Mouse (Mus musculus): ENCODE results near the gene Rab40c.
A peak's percentile ranks its signal among the peaks of the same experiment; 100 is the strongest.

Gene Rab40c

DNA sequence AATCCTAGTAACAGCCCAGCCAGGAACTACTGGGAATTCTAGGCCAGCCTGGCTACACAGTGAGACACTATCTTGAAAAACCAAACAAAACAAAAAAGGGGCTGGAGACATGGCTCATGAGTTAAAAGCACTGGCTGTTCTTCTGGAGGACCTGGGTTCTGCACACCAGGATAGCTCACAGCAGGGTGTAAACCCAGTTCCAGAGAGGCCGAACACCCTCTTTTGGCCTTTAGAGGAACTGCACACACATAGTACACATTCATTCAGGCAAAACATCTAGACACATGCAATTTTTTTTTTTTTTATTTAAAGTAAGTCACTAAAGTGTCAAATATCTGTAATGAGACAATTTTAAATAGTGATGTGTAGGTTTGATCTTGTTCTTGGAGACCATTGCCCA, 19.3 kb downstream of the Rab40c start:
- DNase-seq (ENCODE audit: low spot score in 2 of 2) = no peak

GRCm38 (mm10) chr17:25895891-25896290, 23.6 kb downstream of the Rab40c start:
- DNase-seq (ENCODE audit: low spot score in 2 of 2) = no peak

- DNase-seq (ENCODE audit: low spot score in 2 of 2) = no peak
These were observed 24.1 kb downstream of the Rab40c start for GRCm38 (mm10) chr17:25895415-25895814.

GRCm38 (mm10) chr17:25893975-25894617, 25.4 kb downstream of the Rab40c start:
- peak in 1 of 2 experiments; percentile 54 for DNase-seq (ENCODE audit: low spot score in 2 of 2)

GRCm38 (mm10) chr17:25888837-25889236, 30.7 kb downstream of the Rab40c start:
- no peak for DNase-seq (ENCODE audit: low spot score in 2 of 2)

DNA sequence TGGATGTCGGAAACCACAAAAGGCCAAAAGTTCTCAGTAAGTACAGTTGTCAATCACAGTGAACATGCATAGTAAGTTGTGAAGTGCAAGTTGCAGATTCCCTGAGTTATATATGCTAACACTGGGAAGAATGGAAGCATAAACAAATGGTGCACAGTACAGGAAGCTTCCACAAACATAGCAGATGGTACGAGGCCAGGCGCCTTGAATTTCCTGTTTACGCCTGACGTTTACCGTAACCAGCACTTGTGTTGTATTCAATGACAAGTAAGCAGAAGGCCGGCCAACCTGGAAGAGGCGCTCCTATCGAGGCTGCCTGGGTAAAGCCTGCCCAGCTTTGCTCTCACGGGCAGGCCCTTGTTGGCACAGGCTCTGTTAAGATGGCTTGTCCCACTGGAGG, 32.1 kb downstream of the Rab40c start:
- DNase-seq (ENCODE audit: low spot score in 2 of 2) = no peak

DNA sequence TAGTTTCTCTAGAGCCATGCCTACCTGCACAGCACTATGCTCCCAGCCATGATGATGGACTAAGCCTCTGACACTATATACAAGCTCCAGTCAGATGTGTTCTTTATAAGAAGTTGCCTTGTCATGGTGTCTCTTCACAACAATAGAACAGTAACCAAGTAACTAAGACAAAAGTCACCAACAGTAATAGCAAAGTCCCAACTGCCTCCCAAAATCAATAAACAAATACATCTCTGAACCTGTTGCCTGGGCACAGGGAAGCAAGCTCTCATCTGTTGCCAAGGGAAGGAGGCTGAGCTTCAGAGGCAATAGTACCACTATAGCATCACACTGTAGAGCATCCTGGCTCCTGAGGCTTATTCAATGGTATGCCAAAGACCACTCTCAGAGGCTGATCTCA, 32.7 kb downstream of the Rab40c start:
- DNase-seq (ENCODE audit: low spot score in 2 of 2) = no peak

GRCm38 (mm10) chr17:25885636-25886035, 33.9 kb downstream of the Rab40c start:
- no peak for DNase-seq (ENCODE audit: low spot score in 2 of 2)

GRCm38 (mm10) chr17:25883824-25884223, 35.7 kb downstream of the Rab40c start:
- DNase-seq (ENCODE audit: low spot score in 2 of 2) = no peak

DNA sequence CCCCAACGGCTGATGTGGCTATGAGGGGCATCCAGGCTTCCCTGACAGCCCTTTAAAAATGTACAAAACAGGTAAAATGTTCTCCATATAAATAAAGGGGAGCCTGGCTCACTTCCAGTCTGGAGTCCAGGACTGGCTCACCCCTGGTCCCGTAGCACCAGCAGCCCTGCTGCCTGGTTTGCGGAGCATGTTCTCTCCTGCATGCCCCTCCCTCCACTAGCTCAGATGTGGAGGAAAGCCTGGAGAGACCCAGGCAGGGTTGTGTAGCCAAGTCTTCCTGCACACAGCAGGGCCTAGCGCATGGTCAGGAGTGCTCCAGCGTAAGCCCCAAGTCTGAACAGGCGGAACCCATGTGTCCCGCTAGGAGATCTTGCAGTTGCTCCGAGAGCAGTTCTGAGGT, 36.3 kb downstream of the Rab40c start:
- DNase-seq (ENCODE audit: low spot score in 2 of 2) = no peak

- DNase-seq (ENCODE audit: low spot score in 2 of 2) = no peak
These were observed 37.2 kb downstream of the Rab40c start for GRCm38 (mm10) chr17:25882306-25882705.

GRCm38 (mm10) chr17:25881691-25882090, 37.8 kb downstream of the Rab40c start:
- no peak for DNase-seq (ENCODE audit: low spot score in 2 of 2)

DNA sequence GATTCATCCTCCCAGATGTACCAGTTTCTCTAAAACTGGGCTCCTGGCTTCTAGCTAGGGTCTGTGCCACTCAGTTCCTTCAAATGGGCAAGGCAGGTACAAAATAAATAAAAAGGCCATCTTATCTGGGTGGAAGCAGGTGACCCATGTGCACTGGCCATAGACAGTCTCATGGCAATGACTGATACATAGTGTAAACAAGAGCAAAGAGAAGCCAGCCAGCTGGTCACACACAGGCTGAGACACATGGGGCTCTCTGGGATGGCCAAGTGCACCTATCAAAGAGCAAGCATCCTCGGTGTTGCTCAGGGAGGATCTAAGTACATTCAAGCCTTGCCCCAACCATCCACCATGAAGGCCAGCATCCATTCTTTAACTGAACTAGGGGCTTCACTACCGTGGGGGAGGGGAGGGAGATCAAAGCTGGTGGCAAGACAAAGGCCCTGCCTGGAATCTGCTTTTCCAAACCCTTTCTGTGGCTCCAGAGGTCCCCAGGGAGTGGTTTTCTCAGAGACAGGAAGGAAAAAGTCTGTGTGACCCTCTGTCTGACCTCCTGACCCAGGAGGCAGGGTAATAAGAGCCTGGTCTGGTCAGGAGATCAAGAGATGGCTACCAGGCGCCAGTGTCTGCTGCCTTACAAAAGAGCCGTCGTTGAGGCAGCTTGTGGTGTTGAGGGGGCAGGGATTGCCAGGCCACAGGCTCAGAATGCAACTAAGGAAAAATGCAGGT, 38.5 kb downstream of the Rab40c start:
- DNase-seq (ENCODE audit: low spot score in 2 of 2) = no peak

DNA sequence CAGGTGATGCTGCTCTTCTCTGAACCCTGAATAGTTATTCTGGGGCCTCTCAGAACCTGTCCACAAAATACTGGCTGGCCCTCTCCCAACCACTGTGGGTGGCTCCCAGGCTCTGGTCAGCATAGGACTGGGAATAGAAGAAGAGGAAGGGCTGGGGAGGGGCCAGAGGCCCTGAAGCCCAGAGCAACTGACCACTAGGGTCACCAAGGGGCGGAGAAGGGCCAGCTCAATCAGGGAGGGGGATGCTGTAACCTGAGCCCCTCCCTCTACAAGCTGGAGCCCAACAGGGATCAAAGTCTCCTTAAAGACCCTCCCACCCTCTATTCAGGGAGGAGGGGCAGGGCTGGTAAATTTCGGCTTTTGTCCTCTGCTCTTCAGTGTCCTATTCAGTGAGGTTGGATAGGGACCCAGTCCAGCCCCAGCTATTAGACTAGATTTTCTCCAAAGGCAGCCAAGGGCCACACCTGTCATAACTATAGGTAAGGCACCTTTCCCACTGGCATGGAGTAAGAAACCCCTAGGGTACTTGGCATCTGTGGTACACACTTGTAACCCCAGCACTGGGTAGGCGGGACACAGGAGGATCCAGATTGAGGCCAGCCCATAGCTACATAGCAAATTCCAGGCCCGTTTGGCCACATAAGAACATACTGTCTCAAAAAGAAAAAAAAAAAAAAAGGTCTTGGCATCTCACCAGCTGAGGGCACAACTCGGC, 39.2 kb downstream of the Rab40c start, which contains the start of gene Wfikkn1:
Gene Wfikkn1 (minus strand): TSS at position 663 of the 715 bp plus-strand sequence.
- no peak for DNase-seq (ENCODE audit: low spot score in 2 of 2)

DNA sequence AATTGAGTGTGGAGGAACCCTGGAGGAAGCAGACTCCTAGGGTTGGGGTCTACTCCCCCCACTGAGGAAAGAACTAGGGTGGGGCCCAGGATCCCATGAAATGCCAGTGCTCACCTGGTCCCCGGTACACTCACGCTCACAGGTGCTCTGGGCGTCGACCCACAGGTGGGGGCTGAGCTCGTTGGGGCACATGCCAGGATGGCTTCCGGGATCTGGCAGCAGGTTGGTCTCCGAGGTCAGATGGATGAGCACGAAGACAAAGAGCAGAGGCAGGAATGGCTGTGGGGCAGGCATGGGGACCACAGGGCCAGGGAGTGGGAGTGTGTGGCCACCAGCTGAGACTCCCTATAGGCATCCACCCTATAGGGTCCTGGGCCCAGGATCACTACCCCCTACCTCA, 39.8 kb downstream of the Rab40c start:
- no peak for DNase-seq (ENCODE audit: low spot score in 2 of 2)

GRCm38 (mm10) chr17:25879261-25879660, 40.3 kb downstream of the Rab40c start:
- DNase-seq (ENCODE audit: low spot score in 2 of 2) = no peak

DNA sequence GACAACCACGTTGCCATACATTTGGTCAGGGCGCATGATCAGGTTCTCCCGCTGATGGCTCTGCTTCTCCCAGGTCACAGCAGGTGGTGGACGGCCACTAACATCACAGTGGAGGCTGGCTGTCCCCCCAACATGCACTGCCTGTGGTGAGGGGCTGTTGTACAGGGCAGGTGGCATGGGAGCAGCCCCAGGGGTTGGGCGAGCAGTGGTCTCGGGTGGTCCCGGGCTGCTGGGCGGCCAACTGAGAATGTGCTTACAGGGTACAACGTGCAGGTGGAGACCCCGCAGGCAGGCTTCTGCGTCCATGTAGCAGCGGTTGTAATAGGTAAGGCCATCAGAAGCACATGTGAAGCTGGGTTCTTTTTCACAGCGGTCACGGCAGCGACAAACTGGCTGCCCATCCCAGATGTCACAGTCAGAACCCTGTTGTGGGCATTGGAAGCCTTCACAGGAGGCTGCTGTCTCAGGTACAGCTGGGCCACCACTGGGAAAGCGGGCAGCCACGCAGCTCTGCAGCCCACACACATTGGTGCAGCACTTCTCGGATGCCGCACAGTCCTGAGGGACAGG, 40.8 kb downstream of the Rab40c start:
- DNase-seq (ENCODE audit: low spot score in 2 of 2) = no peak

DNA sequence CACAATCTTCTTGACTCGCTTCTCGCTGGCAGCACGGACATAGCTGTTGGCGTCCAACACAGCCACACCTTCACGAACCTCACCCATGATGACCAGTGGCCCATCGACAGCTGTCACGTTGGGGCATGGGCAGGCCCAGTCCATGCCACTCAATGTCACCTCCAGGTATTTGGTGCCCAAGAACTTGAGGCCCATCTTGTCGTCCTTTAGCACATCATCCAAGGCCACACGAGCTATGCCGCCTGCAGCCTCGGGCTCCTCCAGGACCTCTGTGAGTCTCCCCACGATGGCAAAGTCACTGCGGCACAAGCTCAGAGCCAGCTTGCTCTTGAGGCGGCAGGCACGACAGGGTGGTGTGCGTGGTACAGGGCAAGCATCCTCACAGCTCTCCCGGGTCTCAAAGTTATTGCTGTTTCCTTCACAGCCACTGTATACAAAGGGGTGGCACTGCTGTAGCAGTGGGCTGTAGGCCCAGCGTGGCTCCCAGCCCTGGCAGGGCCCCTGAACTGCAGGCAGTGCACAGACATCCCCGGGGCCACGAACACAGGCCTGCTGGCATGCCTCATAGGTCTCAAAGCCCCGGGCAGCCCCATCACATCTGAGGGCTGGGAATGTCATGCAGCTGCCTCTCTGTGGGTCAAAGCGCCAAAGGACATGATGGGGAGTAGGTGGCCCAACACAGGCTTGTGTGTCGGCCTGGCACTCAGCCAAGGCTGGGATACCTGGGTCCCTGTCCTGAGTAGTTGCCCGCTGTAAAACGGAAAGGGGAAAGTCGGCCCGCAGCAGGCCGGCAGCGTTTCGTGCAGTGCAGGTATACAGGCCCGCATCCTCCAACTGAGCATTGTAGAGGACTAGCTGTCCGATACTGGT, 41.6 kb downstream of the Rab40c start:
- no peak for DNase-seq (ENCODE audit: low spot score in 2 of 2)

DNA sequence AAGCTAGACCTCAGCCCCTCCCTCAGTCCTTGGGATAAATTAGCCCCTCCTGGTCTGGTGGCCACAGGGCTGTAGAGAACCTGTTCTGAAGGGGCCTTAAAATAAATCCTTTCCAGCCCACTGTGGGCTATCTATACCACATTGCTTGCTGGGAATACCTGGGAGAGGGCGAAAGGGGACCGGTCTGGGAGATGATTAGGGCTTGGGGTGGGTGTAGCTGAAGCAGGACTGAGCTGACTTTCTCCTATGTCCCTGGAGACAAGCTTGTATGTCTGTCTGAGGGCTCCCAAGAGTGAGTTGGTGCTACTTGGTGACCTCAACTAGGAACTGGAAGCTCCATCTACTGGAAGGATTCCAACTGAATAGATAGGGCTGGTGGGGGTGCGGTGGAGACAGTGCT, 42.5 kb downstream of the Rab40c start:
- no peak for DNase-seq (ENCODE audit: low spot score in 2 of 2)

- no peak for DNase-seq (ENCODE audit: low spot score in 2 of 2)
These were observed 43.1 kb downstream of the Rab40c start for GRCm38 (mm10) chr17:25876347-25876915.

Measured in frontal cortex, postnatal 10 days (tissue).